Mouse (Mus musculus) left cerebral cortex, postnatal 10 days (tissue): Measurements from ENCODE around the gene Slc37a1. TPM values are rescaled to one million over a fixed set of nuclear protein-coding genes. Genes with fewer than 3 reads are reported as not detected.

ENCODE experiments used
- DNase-seq, 2 experiments: peaks; one replicate each; pipeline ENCODE4 v3.0.0; 2021 to 2022; ENCODE audit warnings: low spot score in 2 of 2, mixed read lengths in 1 of 2; ENCODE audit errors: extremely low spot score in 1 of 2
- intact Hi-C: fragments of 180-260 bp; cut with DNase I; formaldehyde crosslinking; loops from one replicate; pipeline ENCODE4 v1.15.1; 2025
- total RNA-seq, 2 experiments: library from RNA; stranded (reverse); gene quantifications; 2 replicates each; pipeline ENCODE4 v1.2.3; 2021

Gene Slc37a1
- total RNA-seq: 1 to 10 TPM; 6.7 to 7.5 TPM

- no peak for DNase-seq
- intact Hi-C loops: no loop called here
Observed at GRCm38 (mm10) chr17:31286492-31286891, at the start of gene Slc37a1. TSS of gene Slc37a1 (plus strand) at chr17:31286792.

- DNase-seq: no peak
- intact Hi-C loops: loop anchor here (5.0 kb wide), 1 partner anchor 76 kb away; no protein-coding TSS in a partner anchor
Observed at GRCm38 (mm10) chr17:31238234-31239020, 48.2 kb upstream of the Slc37a1 start.

GRCm38 (mm10) chr17:31241156-31241555, 45.4 kb upstream of the Slc37a1 start:
- intact Hi-C loops: no loop called here

GRCm38 (mm10) chr17:31242764-31243163, 43.8 kb upstream of the Slc37a1 start:
- DNase-seq: no peak
- intact Hi-C loops: no loop called here

More at GRCm38 (mm10) chr17:31241156-31241555, 45.4 kb upstream of the Slc37a1 start:
- no peak for DNase-seq

GRCm38 (mm10) chr17:31245321-31245720, 41.3 kb upstream of the Slc37a1 start:
- intact Hi-C loops: no loop called here
- no peak for DNase-seq

- intact Hi-C loops: no loop called here
Observed at GRCm38 (mm10) chr17:31247144-31247543, 39.4 kb upstream of the Slc37a1 start.

GRCm38 (mm10) chr17:31253951-31254350, 32.6 kb upstream of the Slc37a1 start:
- intact Hi-C loops: loop anchor here (1.0 kb wide), 1 partner anchor 55 kb away; no protein-coding TSS in a partner anchor
- no peak for DNase-seq

More at GRCm38 (mm10) chr17:31247144-31247543, 39.4 kb upstream of the Slc37a1 start:
- DNase-seq: no peak

GRCm38 (mm10) chr17:31254463-31254931, 32.1 kb upstream of the Slc37a1 start:
- intact Hi-C loops: loop anchor here (1.0 kb wide), 1 partner anchor 55 kb away; no protein-coding TSS in a partner anchor
- DNase-seq: peak; percentile 77 to 83

GRCm38 (mm10) chr17:31257149-31257548, 29.4 kb upstream of the Slc37a1 start:
- no peak for DNase-seq
- intact Hi-C loops: no loop called here

- intact Hi-C loops: no loop called here
- no peak for DNase-seq
Observed at GRCm38 (mm10) chr17:31257898-31258297, 28.7 kb upstream of the Slc37a1 start.

GRCm38 (mm10) chr17:31258310-31258865, 28.2 kb upstream of the Slc37a1 start:
- intact Hi-C loops: no loop called here
- no peak for DNase-seq

- intact Hi-C loops: no loop called here
Observed at GRCm38 (mm10) chr17:31259145-31259544, 27.4 kb upstream of the Slc37a1 start.

GRCm38 (mm10) chr17:31259825-31260224, 26.8 kb upstream of the Slc37a1 start:
- intact Hi-C loops: no loop called here

More at GRCm38 (mm10) chr17:31259145-31259544, 27.4 kb upstream of the Slc37a1 start:
- no peak for DNase-seq

GRCm38 (mm10) chr17:31260430-31260829, 26.2 kb upstream of the Slc37a1 start:
- intact Hi-C loops: no loop called here
- peak in 1 of 2 experiments; percentile 67 for DNase-seq

More at GRCm38 (mm10) chr17:31259825-31260224, 26.8 kb upstream of the Slc37a1 start:
- no peak for DNase-seq

- DNase-seq: no peak
- intact Hi-C loops: no loop called here
Observed at GRCm38 (mm10) chr17:31261352-31261751, 25.2 kb upstream of the Slc37a1 start.

- intact Hi-C loops: no loop called here
- DNase-seq: no peak
Observed at GRCm38 (mm10) chr17:31262715-31263114, 23.9 kb upstream of the Slc37a1 start.

GRCm38 (mm10) chr17:31263770-31264169, 22.8 kb upstream of the Slc37a1 start:
- no peak for DNase-seq

GRCm38 (mm10) chr17:31264372-31264771, 22.2 kb upstream of the Slc37a1 start:
- intact Hi-C loops: no loop called here
- DNase-seq: no peak

More at GRCm38 (mm10) chr17:31263770-31264169, 22.8 kb upstream of the Slc37a1 start:
- intact Hi-C loops: no loop called here

- no peak for DNase-seq
- intact Hi-C loops: no loop called here
Observed at GRCm38 (mm10) chr17:31265171-31265572, 21.4 kb upstream of the Slc37a1 start.

- DNase-seq: no peak
- intact Hi-C loops: no loop called here
Observed at GRCm38 (mm10) chr17:31265831-31266230, 20.8 kb upstream of the Slc37a1 start.
